ENCODE assay signal across 19 mouse cellular contexts in genomic region chr6:127145464-127146190, GRCm38 (mm10). TPM values are rescaled to one million over a fixed set of nuclear protein-coding genes. Genes with fewer than 3 reads are reported as not detected.
DNase-seq lines count a peak whose midpoint lies in the region; ATAC-seq and TF ChIP-seq lines count a peak whose summit lies in the region.
"Had no signal": no experiment of that assay in that cellular context is flagged by ENCODE, and none has a peak within 500 bp of the region (broad histone marks: within the 10 kb centered on the region; RNA-seq: fewer than 3 reads in every experiment).

No protein-coding gene starts in this region.

- peaks cover 63% of the 10 kb centered on the region for H3K36me3 ChIP-seq in limb, embryonic 13.5 days
- H3K36me3 ChIP-seq in limb, embryonic 10.5 days, result peaks cover 80% of the 10 kb centered on the region
- peaks cover 33% of the 10 kb centered on the region for H3K36me3 ChIP-seq in embryonic facial prominence, embryonic 15.5 days
- H3K36me3 ChIP-seq in intestine, postnatal 0 days (ENCODE audit: control insufficient read depth, insufficient read depth), result peaks cover 20% of the 10 kb centered on the region; the same call in 1 of the 2 replicates
- H3K36me3 ChIP-seq: hindbrain, embryonic 15.5 days had no signal

- no peaks in the 10 kb centered on the region for H3K27me3 ChIP-seq in limb, embryonic 13.5 days
- H3K27me3 ChIP-seq in limb, embryonic 10.5 days (ENCODE audit: low read depth, poor library complexity, severe bottlenecking), result no peaks in the 10 kb centered on the region
- no peaks in the 10 kb centered on the region for H3K27me3 ChIP-seq in embryonic facial prominence, embryonic 15.5 days
- no peaks in the 10 kb centered on the region for H3K27me3 ChIP-seq in intestine, postnatal 0 days (replicated peaks; ENCODE audit: control insufficient read depth, insufficient read depth, low read length)

- WGBS in limb, embryonic 13.5 days, result 55% methylated on average over 20 of the region's 20 CpGs
- WGBS in limb, embryonic 10.5 days, result 72% methylated on average over 20 of the region's 20 CpGs
- WGBS in embryonic facial prominence, embryonic 15.5 days, result 72% methylated on average over 20 of the region's 20 CpGs
- 26% methylated on average over 20 of the region's 20 CpGs for WGBS in intestine, postnatal 0 days

- ATAC-seq in limb, embryonic 13.5 days (ENCODE audit: low FRiP score, low read depth), result no peak
- no peak for ATAC-seq in embryonic facial prominence, embryonic 15.5 days (ENCODE audit: insufficient number of reproducible peaks, low FRiP score, low TSS enrichment, low read depth)
- no peak for ATAC-seq in intestine, postnatal 0 days
- 0 out of 2 replicates have a peak, but pooled peaks have one; percentile 3 for ATAC-seq in megakaryocyte progenitor cell, adult 5-6 weeks (replicated peaks; ENCODE audit: poor library complexity)
- ATAC-seq: midbrain, embryonic 13.5 days had no signal

- peak overlapping the region; percentile 27 for H3K4me2 ChIP-seq in limb, embryonic 13.5 days (replicated peaks)
- H3K4me2 ChIP-seq in embryonic facial prominence, embryonic 15.5 days (replicated peaks), result no peak overlapping the region
- H3K4me2 ChIP-seq in intestine, postnatal 0 days (replicated peaks; ENCODE audit: low read depth), result peak overlapping the region; percentile 37; the same call in 1 of the 2 replicates
- H3K4me2 ChIP-seq: hindbrain, embryonic 15.5 days; lung, embryonic 14.5 days; midbrain, embryonic 13.5 days had no signal

- peaks cover 56% of the 10 kb centered on the region for H3K4me1 ChIP-seq in limb, embryonic 13.5 days
- H3K4me1 ChIP-seq in limb, embryonic 10.5 days, result peaks cover 54% of the 10 kb centered on the region
- H3K4me1 ChIP-seq in embryonic facial prominence, embryonic 15.5 days, result peaks cover 52% of the 10 kb centered on the region
- H3K4me1 ChIP-seq in intestine, postnatal 0 days (replicated peaks; ENCODE audit: control insufficient read depth, insufficient read depth, low read length), result 0 out of 2 replicates have a peak, but pooled peaks cover 7% of the 10 kb centered on the region

- 0 out of 2 replicates have a peak overlapping the region, but pooled peaks have one; percentile 15 for H3K27ac ChIP-seq in limb, embryonic 13.5 days
- H3K27ac ChIP-seq in limb, embryonic 10.5 days, result no peak overlapping the region
- H3K27ac ChIP-seq in embryonic facial prominence, embryonic 15.5 days (replicated peaks), result 0 out of 2 replicates have a peak overlapping the region, but pooled peaks have one; percentile 2
- no peak overlapping the region for H3K27ac ChIP-seq in intestine, postnatal 0 days (ENCODE audit: low read depth, low read length)
- H3K27ac ChIP-seq in gastrocnemius, adult 2 months, result no peak overlapping the region
- H3K27ac ChIP-seq: hindbrain, embryonic 15.5 days; midbrain, embryonic 13.5 days had no signal

- H3K9ac ChIP-seq in limb, embryonic 13.5 days, result peak overlapping the region; percentile 54
- H3K9ac ChIP-seq in embryonic facial prominence, embryonic 15.5 days, result no peak overlapping the region
- H3K9ac ChIP-seq in intestine, postnatal 0 days (ENCODE audit: low read depth, low read length), result no peak overlapping the region
- H3K9ac ChIP-seq: hindbrain, embryonic 15.5 days; lung, embryonic 14.5 days; midbrain, embryonic 13.5 days had no signal

- DNase-seq in limb, embryonic 10.5 days (ENCODE audit: low spot score), result no peak
- no peak for DNase-seq in frontal cortex, adult 2 months (ENCODE audit: extremely low spot score in 1 of 2, low spot score in 1 of 2)
- no peak for DNase-seq in gastrocnemius, adult 2 months
- DNase-seq: adrenal gland, postnatal 25 days; cerebellum, adult 9-10 months; embryo, embryonic 11 days; kidney, adult 8-10 months; kidney, postnatal 36 days; left cerebral cortex, postnatal 4 days; lung, embryonic 14.5 days; right cerebral cortex, postnatal 14 days; thymus, postnatal 25 days had no signal

- H3K4me3 ChIP-seq in limb, embryonic 13.5 days, result peak overlapping the region; percentile 5; the same call in 1 of the 2 replicates
- no peak overlapping the region for H3K4me3 ChIP-seq in limb, embryonic 10.5 days
- H3K4me3 ChIP-seq in embryonic facial prominence, embryonic 15.5 days (replicated peaks), result no peak overlapping the region
- H3K4me3 ChIP-seq in intestine, postnatal 0 days (ENCODE audit: low read depth, low read length), result no peak overlapping the region
- no peak overlapping the region for H3K4me3 ChIP-seq in gastrocnemius, adult 2 months
- H3K4me3 ChIP-seq: erythroblast, embryonic 14.5 days; hindbrain, embryonic 15.5 days; midbrain, embryonic 13.5 days had no signal

- H3K9me3 ChIP-seq in limb, embryonic 13.5 days, result no peaks in the 10 kb centered on the region
- H3K9me3 ChIP-seq in limb, embryonic 10.5 days (replicated peaks), result no peaks in the 10 kb centered on the region
- H3K9me3 ChIP-seq in embryonic facial prominence, embryonic 15.5 days (replicated peaks), result no peaks in the 10 kb centered on the region
- no peaks in the 10 kb centered on the region for H3K9me3 ChIP-seq in intestine, postnatal 0 days (ENCODE audit: control insufficient read depth)
- H3K9me3 ChIP-seq: hindbrain, embryonic 15.5 days; midbrain, embryonic 13.5 days had no signal

- TF ChIP-seq CTCF in intestine, postnatal 0 days (IDR thresholded peaks at IDR 0.05; ENCODE audit: low read depth), result no peak
- TF ChIP-seq CTCF in gastrocnemius, adult 2 months (IDR thresholded peaks at IDR 0.05), result no peak

- intact Hi-C loops in gastrocnemius, adult 2 months (cut with DNase I), result loop anchor here (5.0 kb wide), 1 partner anchor 122 kb away; no protein-coding TSS in a partner anchor

RNA-seq across cellular contexts. Expression of gene Ccnd2, which starts 6.4 kb away (rescaled TPM):
- 1,475 and 1,588 TPM in 2 replicates for polyA plus RNA-seq in limb, embryonic 13.5 days (2015; fragmentation: Nextera tagmentation; extraction: Ambion mirVana)
- 609 and 799 TPM in 2 replicates for polyA plus RNA-seq in limb, embryonic 10.5 days (2016; fragmentation: Nextera tagmentation; extraction: Ambion mirVana)
- 918 and 948 TPM in 2 replicates for polyA plus RNA-seq in embryonic facial prominence, embryonic 15.5 days (2015; fragmentation: Nextera tagmentation; extraction: Ambion mirVana)
- polyA plus RNA-seq in intestine, postnatal 0 days (2015; fragmentation: Nextera tagmentation; extraction: Ambion mirVana), result 357 and 374 TPM in 2 replicates
- 76.9 and 124 TPM in 2 replicates for total RNA-seq in megakaryocyte progenitor cell, adult 5-6 weeks (2015)
- 38.8 and 51.4 TPM in 2 replicates for total RNA-seq in megakaryocyte progenitor cell, adult 5-6 weeks (2017)
- polyA plus RNA-seq in frontal cortex, adult 2 months (2012; rRNA removed), result 41.8 and 49.2 TPM in 2 replicates
- 10 to 100 TPM in 1 of 2 experiments, 1 to 10 TPM in 1; 6.9 to 16.6 TPM for total RNA-seq in gastrocnemius, adult 2 months (2021)

RNA-seq across cellular contexts. Expression of gene Tigar, which starts 36.3 kb away (rescaled TPM):
- 3.1 and 3.6 TPM in 2 replicates for polyA plus RNA-seq in limb, embryonic 13.5 days (2015; fragmentation: Nextera tagmentation; extraction: Ambion mirVana)
- polyA plus RNA-seq in limb, embryonic 10.5 days (2016; fragmentation: Nextera tagmentation; extraction: Ambion mirVana), result 4.7 and 5.1 TPM in 2 replicates
- 2.7 and 3.1 TPM in 2 replicates for polyA plus RNA-seq in embryonic facial prominence, embryonic 15.5 days (2015; fragmentation: Nextera tagmentation; extraction: Ambion mirVana)
- 4.6 and 4.8 TPM in 2 replicates for polyA plus RNA-seq in intestine, postnatal 0 days (2015; fragmentation: Nextera tagmentation; extraction: Ambion mirVana)
- 8.4 and 9.8 TPM in 2 replicates for total RNA-seq in megakaryocyte progenitor cell, adult 5-6 weeks (2015)
- total RNA-seq in megakaryocyte progenitor cell, adult 5-6 weeks (2017), result 8.0 and 13.7 TPM in 2 replicates
- 16.2 and 16.6 TPM in 2 replicates for polyA plus RNA-seq in frontal cortex, adult 2 months (2012; rRNA removed)
- total RNA-seq in gastrocnemius, adult 2 months (2021), result 100 to 1,000 TPM in 1 of 2 experiments, 10 to 100 TPM in 1; 76.6 to 103 TPM
- polyA plus RNA-seq: erythroblast, embryonic 14.5 days had no signal

Comparison
In these comparisons a context has a peak if more than half of its experiments do, and no peak if none do; other contexts are left out.
1. H3K27ac ChIP-seq: peak in limb, embryonic 13.5 days (single experiment) and embryonic facial prominence, embryonic 15.5 days (single experiment); none in limb, embryonic 10.5 days (single experiment), intestine, postnatal 0 days (single experiment) and gastrocnemius, adult 2 months (single experiment).